Mouse (Mus musculus) CH12.LX (cell line): Measurements from ENCODE around the gene Cdh4. TPM values are rescaled to one million over a fixed set of nuclear protein-coding genes. Genes with fewer than 3 reads are reported as not detected.

Experiments
- DNase-seq: peaks from one replicate; pipeline ENCODE4 v3.0.0-alpha.2; 2013; ENCODE audit errors: extremely low read depth
- H3K27ac ChIP-seq: 2 replicates; pipeline ENCODE4 v1.5.1; 2012; ENCODE audit warnings: low read depth, mild to moderate bottlenecking, control low read depth, moderate library complexity; ENCODE audit not compliant: insufficient read depth
- H3K27me3 ChIP-seq: replicated peaks from 2 replicates; pipeline ENCODE3; 2012; ENCODE audit warnings: inconsistent platforms
- H3K36me3 ChIP-seq, 2 experiments: replicated peaks in 1 of 2; 2 replicates each; pipeline versions ENCODE3 to v1.6.1; 2012; ENCODE audit warnings: inconsistent platforms in 1 of 2, low read length in 1 of 2, mild to moderate bottlenecking in 1 of 2, mixed read lengths in 1 of 2, moderate library complexity in 1 of 2; ENCODE audit not compliant: control insufficient read depth in 1 of 2, insufficient read depth in 1 of 2
- H3K4me1 ChIP-seq, 2 experiments: 2 replicates each; pipeline ENCODE4 v1.6.1; 2012; ENCODE audit warnings: inconsistent platforms in 1 of 2, moderate library complexity in 1 of 2; ENCODE audit not compliant: insufficient read depth in 2 of 2, control insufficient read depth in 1 of 2
- H3K4me2 ChIP-seq: 2 replicates; pipeline ENCODE4 v1.6.1; 2012; ENCODE audit warnings: low read depth, mild to moderate bottlenecking, control low read depth; ENCODE audit not compliant: poor library complexity, insufficient read depth, severe bottlenecking
- H3K4me3 ChIP-seq, 3 experiments: fragments of 150-350 bp in 1 of 3; sonication (generic) in 1 of 3; replicated peaks in 1 of 3; 2 replicates each; pipeline versions ENCODE3 to v1.5.1; 2011 to 2012; ENCODE audit warnings: low read depth in 2 of 3, low read length in 2 of 3, mild to moderate bottlenecking in 2 of 3, moderate library complexity in 2 of 3, control low read depth in 1 of 3, improper control_type of control experiment in 1 of 3, inconsistent platforms in 1 of 3, mixed read lengths in 1 of 3; ENCODE audit not compliant: poor library complexity in 1 of 3
- H3K79me2 ChIP-seq: replicated peaks from 2 replicates; pipeline ENCODE4 v1.6.1; 2012; ENCODE audit warnings: mild to moderate bottlenecking, moderate library complexity; ENCODE audit not compliant: control insufficient read depth, poor library complexity, insufficient read depth, severe bottlenecking; ENCODE audit errors: extremely low read depth
- H3K9ac ChIP-seq: 2 replicates; pipeline ENCODE4 v1.6.1; 2012; ENCODE audit warnings: low read depth, mild to moderate bottlenecking, control low read depth, moderate library complexity; ENCODE audit not compliant: insufficient read depth
- H3K9me3 ChIP-seq: replicated peaks from 2 replicates; pipeline ENCODE3; 2012; ENCODE audit warnings: low read length, inconsistent platforms, mixed read lengths
- BHLHE40 ChIP-seq: IDR thresholded peaks from 2 replicates; pipeline ENCODE4 v1.6.1; 2011; ENCODE audit warnings: mild to moderate bottlenecking, low read depth, low read length, improper control_type of control experiment
- CTCF ChIP-seq, 2 experiments: IDR thresholded peaks in 1 of 2; conservative IDR thresholded peaks in 1 of 2; 2 replicates each; pipeline ENCODE4 v1.5.1; 2011 to 2012; ENCODE audit warnings: low read depth in 2 of 2, low read length in 2 of 2, improper control_type of control experiment in 1 of 2, inconsistent platforms in 1 of 2, mild to moderate bottlenecking in 1 of 2, moderate library complexity in 1 of 2
- ELF1 ChIP-seq: IDR thresholded peaks from 2 replicates; pipeline ENCODE4 v1.6.1; 2014; ENCODE audit warnings: low read depth, mild to moderate bottlenecking, inconsistent platforms, low read length, improper control_type of control experiment
- EP300 ChIP-seq: IDR thresholded peaks from 2 replicates; pipeline ENCODE4 v1.6.1; 2011; ENCODE audit warnings: low read length, improper control_type of control experiment
- ETS1 ChIP-seq: conservative IDR thresholded peaks from 2 replicates; pipeline ENCODE4 v1.6.1; 2012; ENCODE audit warnings: low read depth, mild to moderate bottlenecking, inconsistent platforms, low read length, improper control_type of control experiment, moderate library complexity
- GABPA ChIP-seq: IDR thresholded peaks from 2 replicates; pipeline ENCODE4 v1.6.1; 2012; ENCODE audit warnings: low read depth, low read length, improper control_type of control experiment, inconsistent platforms; ENCODE audit not compliant: insufficient replicate concordance
- IRF4 ChIP-seq: IDR thresholded peaks from 2 replicates; pipeline ENCODE4 v1.6.1; 2014; ENCODE audit warnings: low read depth, mild to moderate bottlenecking, inconsistent platforms, low read length, improper control_type of control experiment
- JUN ChIP-seq: IDR thresholded peaks from 2 replicates; pipeline ENCODE4 v1.6.1; 2011; ENCODE audit warnings: low read depth, mild to moderate bottlenecking, low read length, improper control_type of control experiment, moderate library complexity; ENCODE audit not compliant: insufficient read depth
- MAZ ChIP-seq: IDR thresholded peaks from 2 replicates; pipeline ENCODE4 v1.6.1; 2012; ENCODE audit warnings: low read depth, mild to moderate bottlenecking, inconsistent platforms, low read length, improper control_type of control experiment, moderate library complexity
- MYC ChIP-seq: IDR thresholded peaks from 2 replicates; pipeline ENCODE4 v1.6.1; 2011; ENCODE audit warnings: low read depth, mild to moderate bottlenecking, improper control_type of control experiment, low read length
- NRF1 ChIP-seq: IDR thresholded peaks from 2 replicates; pipeline ENCODE4 v1.6.1; 2014; ENCODE audit warnings: low read depth, mild to moderate bottlenecking, inconsistent platforms, low read length, improper control_type of control experiment, moderate library complexity
- PAX5 ChIP-seq: IDR thresholded peaks from 2 replicates; pipeline ENCODE4 v1.6.1; 2012; ENCODE audit warnings: low read length, inconsistent platforms, mixed read lengths
- POLR2A ChIP-seq: IDR thresholded peaks from 2 replicates; pipeline ENCODE4 v1.6.1; 2011; ENCODE audit warnings: low read depth, mild to moderate bottlenecking, improper control_type of control experiment, low read length
- POLR2AphosphoS2 ChIP-seq: IDR thresholded peaks from 2 replicates; pipeline ENCODE4 v1.6.1; 2011; ENCODE audit warnings: low read depth, low read length, improper control_type of control experiment
- RCOR1 ChIP-seq: conservative IDR thresholded peaks from 2 replicates; pipeline ENCODE4 v1.6.1; 2012; ENCODE audit warnings: low read depth, mild to moderate bottlenecking, inconsistent platforms, low read length, improper control_type of control experiment
- TBP ChIP-seq: conservative IDR thresholded peaks from 2 replicates; pipeline ENCODE4 v1.6.1; 2011; ENCODE audit warnings: low read depth, low read length, improper control_type of control experiment
- TCF12 ChIP-seq: IDR thresholded peaks from 2 replicates; pipeline ENCODE4 v1.6.1; 2014; ENCODE audit warnings: low read depth, mild to moderate bottlenecking, inconsistent platforms, low read length, improper control_type of control experiment
- UBTF ChIP-seq: IDR thresholded peaks from 2 replicates; pipeline ENCODE4 v1.6.1; 2012; ENCODE audit warnings: low read depth, mild to moderate bottlenecking, inconsistent platforms, low read length, improper control_type of control experiment, moderate library complexity
- USF2 ChIP-seq: conservative IDR thresholded peaks from 2 replicates; pipeline ENCODE4 v1.6.1; 2011; ENCODE audit warnings: low read depth, low read length, improper control_type of control experiment
- ZC3H11A ChIP-seq: IDR thresholded peaks from 2 replicates; pipeline ENCODE4 v1.6.1; 2012; ENCODE audit warnings: low read depth, mild to moderate bottlenecking, inconsistent platforms, low read length, improper control_type of control experiment
- ZKSCAN1 ChIP-seq: IDR thresholded peaks from 2 replicates; pipeline ENCODE4 v1.6.1; 2012; ENCODE audit warnings: low read depth, inconsistent platforms, low read length, improper control_type of control experiment, borderline replicate concordance
- ZNF384 ChIP-seq: IDR thresholded peaks from 2 replicates; pipeline ENCODE4 v1.6.1; 2012; ENCODE audit warnings: low read depth, low read length, improper control_type of control experiment, inconsistent platforms
- dilution Hi-C: fragments of 300-500 bp; cut with MboI; formaldehyde crosslinking; loops from 2 replicates; pipeline ENCODE4 v1.14.3; 2020; ENCODE audit warnings: low sequenced_read_pairs; ENCODE audit not compliant: extremely low pct_unique_long_range_greater_than_20kb, extremely low pct_ligation_motif_present
- in situ Hi-C: fragments of 300-500 bp; cut with MboI; formaldehyde crosslinking; loops from 3 replicates; pipeline ENCODE4 v1.14.3; 2019; ENCODE audit warnings: low sequenced_read_pairs, low pct_ligation_motif_present, low pct_unique_long_range_greater_than_20kb, mixed read lengths
- polyA plus RNA-seq: library from polyadenylated mRNA; unstranded; fragments of >175 nt; gene quantifications from 2 replicates; pipeline ENCODE4 v1.2.1, GENCODE M21; 2012; ENCODE audit warnings: low read depth; ENCODE audit not compliant: insufficient read length
- total RNA-seq, 2 experiments: library from RNA; depleted of rRNA; stranded (reverse); fragments of 300-350 nt in 1 of 2; fragments of >200 nt in 1 of 2; gene quantifications; 2 replicates each; pipeline ENCODE4 v1.2.3; 2012 to 2014

Cdh4 gene
- total and polyA plus RNA-seq, 3 experiments: not detected

DNA sequence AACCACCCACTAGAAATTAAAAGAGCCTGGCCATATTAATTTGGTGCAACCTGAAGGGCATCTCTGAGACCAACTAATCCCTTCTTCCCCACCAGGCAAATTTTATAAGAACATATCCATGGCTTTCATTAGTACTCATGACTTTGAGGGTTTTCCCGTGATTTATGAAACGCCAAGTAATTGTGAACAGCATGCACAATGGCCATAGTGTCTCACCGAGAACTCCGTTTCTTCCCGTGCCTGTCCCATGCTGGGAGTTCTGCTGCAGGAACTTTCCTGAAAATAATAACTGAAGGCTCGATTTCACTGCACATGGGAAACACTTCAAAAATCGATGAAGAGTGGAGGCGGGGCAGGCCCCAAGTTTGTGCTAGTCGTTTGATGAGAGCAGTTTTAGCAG lies 392.7 kb downstream of the Cdh4 start:
- no peaks in the 10 kb centered on the region for H3K36me3 ChIP-seq
- no peak for TF ChIP-seq NRF1
- TF ChIP-seq POLR2AphosphoS2: no peak
- no peak for TF ChIP-seq TCF12
- no peak for TF ChIP-seq TBP
- no peak overlapping the region for H3K27ac ChIP-seq
- no peaks in the 10 kb centered on the region for H3K79me2 ChIP-seq
- no peak overlapping the region for H3K4me2 ChIP-seq
- H3K9ac ChIP-seq: no peak overlapping the region
- H3K4me1 ChIP-seq: 0 out of 4 replicates have a peak, but pooled peaks cover 0 to 2% of the 10 kb centered on the region in 2 experiments
- H3K27me3 ChIP-seq: peaks cover 97% of the 10 kb centered on the region
- no peaks in the 10 kb centered on the region for H3K9me3 ChIP-seq
- dilution Hi-C loops (no loop called here), in situ Hi-C loops (no loop called here)
- H3K4me3 ChIP-seq: no peak overlapping the region
- DNase-seq: no peak

GRCm38 (mm10) chr2:179835570-179835969 lies 393.3 kb downstream of the Cdh4 start:
- in situ Hi-C loops: no loop called here
- no peaks in the 10 kb centered on the region for H3K36me3 ChIP-seq
- dilution Hi-C loops: no loop called here
- H3K27ac ChIP-seq: no peak overlapping the region
- no peak overlapping the region for H3K4me2 ChIP-seq
- H3K27me3 ChIP-seq: peaks cover 98% of the 10 kb centered on the region
- H3K9me3 ChIP-seq: peaks cover 7% of the 10 kb centered on the region
- H3K4me3 ChIP-seq: no peak overlapping the region
- no peak for DNase-seq
- no peaks in the 10 kb centered on the region for H3K79me2 ChIP-seq
- TF ChIP-seq NRF1 (no peak), ZNF384 (no peak), EP300 (no peak), GABPA (no peak), ZC3H11A (no peak), ZKSCAN1 (no peak)
- H3K9ac ChIP-seq: no peak overlapping the region
- 0 out of 4 replicates have a peak, but pooled peaks cover 0 to 2% of the 10 kb centered on the region in 2 experiments for H3K4me1 ChIP-seq

DNA sequence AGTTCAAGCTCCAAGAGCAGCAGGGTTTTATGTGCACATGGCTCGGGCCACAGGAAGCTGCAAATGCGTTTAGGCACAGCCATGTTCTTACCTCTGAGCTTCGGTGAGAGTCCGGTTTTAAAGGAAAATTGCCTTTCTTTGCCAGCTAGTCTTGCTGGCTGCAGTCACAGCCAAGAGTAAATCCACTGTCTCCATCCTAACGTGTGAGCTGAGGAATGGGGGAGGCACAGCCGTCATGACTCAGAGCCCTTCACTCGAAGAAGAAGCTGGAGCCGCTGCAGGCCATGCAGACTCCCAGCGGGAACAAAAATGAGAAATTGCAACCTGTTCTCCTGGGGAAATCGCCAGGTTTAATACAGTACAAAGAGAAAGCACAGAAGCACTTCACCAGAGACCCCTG lies 395.0 kb downstream of the Cdh4 start:
- Histone ChIP-seq H3K4me1 (no peaks in the 10 kb centered on the region), H3K79me2 (no peaks in the 10 kb centered on the region), H3K9ac (no peak overlapping the region), H3K27me3 (peaks cover 82% of the 10 kb centered on the region), H3K4me2 (no peak overlapping the region), H3K27ac (no peak overlapping the region), H3K4me3 (no peak overlapping the region), H3K36me3 (no peaks in the 10 kb centered on the region)
- dilution Hi-C loops: no loop called here
- in situ Hi-C loops: no loop called here
- no peak for DNase-seq
- TF ChIP-seq TBP (no peak), JUN (no peak), ZNF384 (no peak), BHLHE40 (no peak), NRF1 (no peak), GABPA (no peak), RCOR1 (no peak), ELF1 (no peak), MAZ (no peak), IRF4 (no peak), UBTF (no peak), TCF12 (no peak), POLR2A (no peak), ZC3H11A (no peak), PAX5 (no peak), ETS1 (no peak), USF2 (no peak), CTCF (conservative IDR thresholded peaks at IDR 0.05 in 1 of 2, IDR thresholded peaks at IDR 0.05 in 1 of 2; ENCODE audit: low read depth in 2 of 2, low read length in 2 of 2) (no peak), MYC (no peak)
- TF ChIP-seq, all 38 proteins: peak for 0
- H3K9me3 ChIP-seq: peaks cover 7% of the 10 kb centered on the region
